Mouse (Mus musculus): ENCODE data around the gene Hras. TPM values are rescaled to one million over a fixed set of nuclear protein-coding genes. Genes with fewer than 3 reads are reported as not detected.

Hras gene
- total RNA-seq, 2 experiments from 2014 or later: 219 to 244 TPM

DNA sequence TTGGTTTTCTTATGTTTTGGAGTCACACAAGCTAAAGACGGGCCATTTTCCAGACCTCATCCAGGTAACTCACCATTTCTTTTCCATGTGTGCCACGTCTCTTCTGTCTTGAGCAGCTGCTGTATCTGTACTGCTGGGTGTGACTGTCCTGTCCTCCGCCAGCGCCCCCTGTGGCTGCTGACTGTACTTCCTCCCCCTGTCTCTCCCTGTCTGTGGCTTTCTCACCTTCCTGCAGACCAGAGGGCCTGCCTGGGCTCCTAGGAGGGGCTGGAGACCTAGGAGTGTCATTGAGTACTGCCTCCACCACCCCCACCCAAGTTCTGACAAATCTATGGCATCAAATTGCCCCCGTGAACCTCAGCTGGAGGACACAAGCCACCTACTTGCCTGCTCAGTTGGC is 50.7 kb downstream of the Hras start:
- H3K27ac ChIP-seq: no peak overlapping the region
- intact Hi-C loops (cut with DNase I): no loop called here
- H3K4me3 ChIP-seq: no peak overlapping the region
- no peak for DNase-seq (ENCODE audit: extremely low spot score in 1 of 2, low spot score in 2 of 2)
- peak; percentile 58 for TF ChIP-seq CTCF (IDR thresholded peaks at IDR 0.05)

DNA sequence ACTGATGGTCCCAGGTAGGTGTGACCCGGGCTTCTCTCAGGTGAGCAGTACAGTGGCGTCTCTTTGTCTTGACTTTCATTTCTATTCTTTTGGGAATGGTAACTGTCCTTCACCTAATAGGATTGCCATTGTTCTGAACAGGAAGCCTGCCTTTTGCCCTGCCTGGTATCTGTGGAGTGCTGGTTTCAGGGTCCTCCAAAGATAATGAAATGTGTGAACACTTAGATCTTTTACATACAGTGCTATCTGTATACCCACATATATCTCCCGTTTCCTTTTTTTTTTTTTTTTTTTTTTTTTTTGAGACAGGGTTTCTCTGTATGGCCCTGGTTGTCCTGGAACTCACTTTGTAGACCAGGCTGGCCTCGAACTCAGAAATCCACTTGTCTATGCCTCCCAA is 52.5 kb downstream of the Hras start:
- no peak for TF ChIP-seq CTCF (IDR thresholded peaks at IDR 0.05)
- Histone ChIP-seq H3K27ac (no peak overlapping the region), H3K4me3 (no peak overlapping the region)
- intact Hi-C loops (cut with DNase I): no loop called here
- DNase-seq (ENCODE audit: extremely low spot score in 1 of 2, low spot score in 2 of 2): no peak

Small RNA genes lying within 50 kb of the gene (microRNA-seq; reads per million reads assigned to microRNA genes)
- 106 to 107 reads per million in 2 experiments for gene Mir210

Other genes with a start within 250 kb of the Hras start
- gene Ifitm5, start 243.7 kb downstream of the Hras start, total RNA-seq (2021): not detected
- gene Gm45717, start 238.1 kb downstream of the Hras start, total RNA-seq (2021): not detected
- gene Ifitm2, start 238.0 kb downstream of the Hras start, total RNA-seq (2021): 10 to 100 TPM; 10.8 to 17.7 TPM
- 1 to 10 TPM; 3.7 to 5.8 TPM for gene Ifitm1, start 226.8 kb downstream of the Hras start, total RNA-seq (2021)
- gene Ifitm3, start 183.2 kb downstream of the Hras start, total RNA-seq (2021): 10 to 100 TPM; 10.9 to 16.7 TPM
- under 1 TPM in 1 of 2 experiments, not detected in 1; 0.57 TPM for gene Ifitm6, start 176.1 kb downstream of the Hras start, total RNA-seq (2021)
- not detected for gene Gm17387, start 164.9 kb downstream of the Hras start, total RNA-seq (2021)
- 10 to 100 TPM; 87.4 to 95.9 TPM for gene B4galnt4, start 132.9 kb downstream of the Hras start, total RNA-seq (2021)
- not detected for gene Pkp3, start 115.8 kb downstream of the Hras start, total RNA-seq (2021)
- 1 to 10 TPM; 1.7 to 3.4 TPM for gene Sigirr, start 93.4 kb downstream of the Hras start, total RNA-seq (2021)
- gene Ano9, start 76.2 kb downstream of the Hras start, total RNA-seq (2021): not detected
- gene Ptdss2, start 71.6 kb downstream of the Hras start, total RNA-seq (2021): 10 to 100 TPM; 46.9 to 51.6 TPM
- 10 to 100 TPM; 36.5 to 37.3 TPM for gene Rnh1, start 21.1 kb downstream of the Hras start, total RNA-seq (2021)
- gene Lrrc56, start 152 bp upstream of the Hras start, total RNA-seq (2021): 1 to 10 TPM; 3.9 to 5.0 TPM
- gene Lmntd2, start 20.1 kb upstream of the Hras start, total RNA-seq (2021): not detected
- 1 to 10 TPM in 1 of 2 experiments, under 1 TPM in 1; 0.94 to 1.3 TPM for gene Rassf7, start 21.9 kb upstream of the Hras start, total RNA-seq (2021)
- 10 to 100 TPM; 70.5 to 77.2 TPM for gene Phrf1, start 34.8 kb upstream of the Hras start, total RNA-seq (2021)
- gene Irf7, start 72.5 kb upstream of the Hras start, total RNA-seq (2021): 1 to 10 TPM in 1 of 2 experiments, under 1 TPM in 1; 0.59 to 1.2 TPM
- not detected for gene Cdhr5, start 82.8 kb upstream of the Hras start, total RNA-seq (2021)
- not detected for gene Sct, start 85.1 kb upstream of the Hras start, total RNA-seq (2021)
- under 1 TPM; 0.27 to 0.44 TPM for gene Drd4, start 98.0 kb upstream of the Hras start, total RNA-seq (2021)
- 10 to 100 TPM; 63.1 to 63.8 TPM for gene Deaf1, start 133.7 kb upstream of the Hras start, total RNA-seq (2021)
- gene Tmem80, start 133.7 kb upstream of the Hras start, total RNA-seq (2021): 10 to 100 TPM; 33.3 to 34.9 TPM
- gene Eps8l2, start 144.9 kb upstream of the Hras start, total RNA-seq (2021): 1 to 10 TPM; 3.6 to 5.3 TPM
- 10 to 100 TPM; 87.5 to 90.9 TPM for gene Taldo1, start 198.2 kb upstream of the Hras start, total RNA-seq (2021)
- gene Gatd1, start 220.1 kb upstream of the Hras start, total RNA-seq (2021): 10 to 100 TPM; 38.9 to 46.5 TPM
- 100 to 1,000 TPM; 279 to 288 TPM for gene Cend1, start 235.5 kb upstream of the Hras start, total RNA-seq (2021)
- gene Slc25a22, start 243.9 kb upstream of the Hras start, total RNA-seq (2021): 100 to 1,000 TPM; 253 to 262 TPM

Measured in left cerebral cortex, adult 2 months (tissue).